Mouse (Mus musculus) heart, adult 2 months (tissue): ENCODE measurements around the gene Usp53. TPM values are rescaled to one million over a fixed set of nuclear protein-coding genes. Genes with fewer than 3 reads are reported as not detected.

Source experiments
- DNase-seq, 2 experiments: peaks; one replicate each; pipeline ENCODE4 v3.0.0; 2021
- H3K27ac ChIP-seq: fragments of 200-600 bp; 2 replicates; pipeline ENCODE4 v1.8.1; 2022
- H3K27me3 ChIP-seq: fragments of 200-500 bp; 2 replicates; pipeline ENCODE4 v1.6.1; 2012; ENCODE audit warnings: mild to moderate bottlenecking, low read length, inconsistent platforms, mixed read lengths; ENCODE audit not compliant: control insufficient read depth, insufficient read depth
- H3K36me3 ChIP-seq: fragments of 200-500 bp; 2 replicates; pipeline ENCODE4 v1.6.1; 2012; ENCODE audit warnings: low read length, inconsistent platforms; ENCODE audit not compliant: control insufficient read depth, insufficient read depth
- H3K4me1 ChIP-seq: fragments of 200-500 bp; 2 replicates; pipeline ENCODE4 v1.6.1; 2011; ENCODE audit warnings: low read length; ENCODE audit not compliant: control insufficient read depth, insufficient read depth
- H3K4me3 ChIP-seq: fragments of 200-600 bp; 2 replicates; pipeline ENCODE4 v1.8.1; 2022
- H3K79me2 ChIP-seq: fragments of 200-500 bp; replicated peaks from 2 replicates; pipeline ENCODE4 v1.6.1; 2012; ENCODE audit warnings: mild to moderate bottlenecking, inconsistent platforms, low read length, moderate library complexity, mixed read lengths; ENCODE audit not compliant: control insufficient read depth, insufficient read depth
- H3K9ac ChIP-seq: fragments of 200-500 bp; 2 replicates; pipeline ENCODE4 v1.6.1; 2012; ENCODE audit warnings: low read depth, mild to moderate bottlenecking, control low read depth, inconsistent platforms, low read length, mixed read lengths
- CTCF ChIP-seq: fragments of 200-600 bp; IDR thresholded peaks from 2 replicates; pipeline ENCODE4 v1.8.1; 2022; ENCODE audit warnings: antibody characterized with exemption, mild to moderate bottlenecking, moderate library complexity
- EP300 ChIP-seq: fragments of 200-500 bp; IDR thresholded peaks from 2 replicates; pipeline ENCODE4 v1.6.1; 2011; ENCODE audit warnings: low read depth, low read length, control low read depth; ENCODE audit not compliant: insufficient read depth
- POLR2A ChIP-seq: fragments of 200-500 bp; IDR thresholded peaks from 2 replicates; pipeline ENCODE4 v1.6.1; 2011; ENCODE audit warnings: mild to moderate bottlenecking, low read depth, low read length, control low read depth; ENCODE audit not compliant: insufficient read depth
- WGBS: fragments of 180-500 bp; shearing (Covaris S2); methylation state at CpG from one replicate; pipeline ENCODE4 v1.1.7; 2018; 5-methylcytosine and 5-hydroxymethylcytosine counted together
- intact Hi-C: fragments of 180-260 bp; cut with DNase I; formaldehyde crosslinking; loops from one replicate; pipeline ENCODE4 v1.15.1; 2025
- polyA plus RNA-seq: library from polyadenylated mRNA; depleted of rRNA; stranded (reverse); fragments of >200 nt; gene quantifications from 2 replicates; pipeline ENCODE4 v1.2.3, GENCODE M21; 2012
- total RNA-seq, 2 experiments: library from RNA; stranded (reverse); gene quantifications; 2 replicates each; pipeline ENCODE4 v1.2.3; 2021

Usp53 gene
- total and polyA plus RNA-seq, 3 experiments: 1.9 to 7.9 (median 7.5) TPM

GRCm38 (mm10) chr3:123013476-123013875, 29.2 kb upstream of the Usp53 start:
- WGBS: 91% methylated on average over 14 of the region's 14 CpGs
- TF ChIP-seq EP300 (no peak), CTCF (no peak), POLR2A (no peak)

GRCm38 (mm10) chr3:123009417-123009816, 25.1 kb upstream of the Usp53 start:
- Histone ChIP-seq H3K27ac (no peak overlapping the region; the same call in 1 of the 2 replicates), H3K79me2 (no peaks in the 10 kb centered on the region; the same call in 1 of the 2 replicates), H3K4me1 (no peaks in the 10 kb centered on the region), H3K27me3 (no peaks in the 10 kb centered on the region), H3K36me3 (peaks cover 3% of the 10 kb centered on the region; the same call in 1 of the 2 replicates), H3K4me3 (no peak overlapping the region), H3K9ac (no peak overlapping the region)
- TF ChIP-seq POLR2A: no peak
- no peak for TF ChIP-seq CTCF
- TF ChIP-seq EP300: no peak
- intact Hi-C loops: no loop called here
- 33% methylated on average over 6 of the region's 6 CpGs for WGBS
- no peak for DNase-seq

More at GRCm38 (mm10) chr3:123013476-123013875, 29.2 kb upstream of the Usp53 start:
- Histone ChIP-seq H3K27me3 (no peaks in the 10 kb centered on the region), H3K27ac (no peak overlapping the region), H3K36me3 (peaks cover 3% of the 10 kb centered on the region; the same call in 1 of the 2 replicates), H3K79me2 (no peaks in the 10 kb centered on the region; the same call in 1 of the 2 replicates), H3K4me1 (no peaks in the 10 kb centered on the region; the same call in 1 of the 2 replicates), H3K9ac (no peak overlapping the region), H3K4me3 (no peak overlapping the region)
- intact Hi-C loops: no loop called here
- DNase-seq: no peak

GRCm38 (mm10) chr3:123007386-123007785, 23.1 kb upstream of the Usp53 start:
- intact Hi-C loops: no loop called here
- no peaks in the 10 kb centered on the region; the same call in 1 of the 2 replicates for H3K79me2 ChIP-seq
- H3K9ac ChIP-seq: no peak overlapping the region
- no peak overlapping the region for H3K4me3 ChIP-seq
- H3K4me1 ChIP-seq: no peaks in the 10 kb centered on the region
- TF ChIP-seq CTCF (no peak), EP300 (no peak), POLR2A (no peak)
- H3K36me3 ChIP-seq: peaks cover 3% of the 10 kb centered on the region; the same call in 1 of the 2 replicates
- no peak overlapping the region for H3K27ac ChIP-seq
- whole genome bisulfite sequencing: 62% methylated on average over 10 of the region's 10 CpGs
- no peaks in the 10 kb centered on the region for H3K27me3 ChIP-seq
- DNase-seq: no peak

GRCm38 (mm10) chr3:123001053-123001452, 16.7 kb upstream of the Usp53 start:
- Histone ChIP-seq H3K79me2 (no peaks in the 10 kb centered on the region), H3K36me3 (no peaks in the 10 kb centered on the region; the same call in 1 of the 2 replicates), H3K9ac (no peak overlapping the region), H3K4me3 (no peak overlapping the region), H3K4me1 (no peaks in the 10 kb centered on the region), H3K27ac (no peak overlapping the region), H3K27me3 (no peaks in the 10 kb centered on the region)
- intact Hi-C loops: no loop called here
- TF ChIP-seq CTCF: no peak
- no peak for TF ChIP-seq EP300
- no peak for TF ChIP-seq POLR2A
- no peak for DNase-seq
- 46% methylated on average over 3 of the region's 3 CpGs for WGBS

GRCm38 (mm10) chr3:122998511-122998910, 14.2 kb upstream of the Usp53 start:
- WGBS: 58% methylated on average over 8 of the region's 8 CpGs
- no peak for TF ChIP-seq POLR2A
- TF ChIP-seq CTCF: no peak
- TF ChIP-seq EP300: no peak
- Histone ChIP-seq H3K79me2 (no peaks in the 10 kb centered on the region), H3K4me1 (no peaks in the 10 kb centered on the region), H3K36me3 (no peaks in the 10 kb centered on the region; the same call in 1 of the 2 replicates), H3K9ac (no peak overlapping the region), H3K27me3 (no peaks in the 10 kb centered on the region), H3K4me3 (no peak overlapping the region), H3K27ac (no peak overlapping the region)
- DNase-seq: no peak
- intact Hi-C loops: no loop called here

GRCm38 (mm10) chr3:122996968-122997367, 12.7 kb upstream of the Usp53 start:
- no peak for DNase-seq

More at GRCm38 (mm10) chr3:122996968-122997367, 12.7 kb upstream of the Usp53 start:
- no peak overlapping the region for H3K9ac ChIP-seq
- no peak overlapping the region for H3K27ac ChIP-seq
- no peak overlapping the region for H3K4me3 ChIP-seq
- H3K79me2 ChIP-seq: no peaks in the 10 kb centered on the region
- no peaks in the 10 kb centered on the region for H3K4me1 ChIP-seq
- WGBS: 85% methylated on average over 1 of the region's 1 CpGs
- intact Hi-C loops: no loop called here
- no peaks in the 10 kb centered on the region; the same call in 1 of the 2 replicates for H3K36me3 ChIP-seq
- TF ChIP-seq EP300: no peak
- no peak for TF ChIP-seq POLR2A
- TF ChIP-seq CTCF: no peak
- H3K27me3 ChIP-seq: no peaks in the 10 kb centered on the region
